Mouse (Mus musculus) CH12.LX (cell line): ENCODE results near the gene Ufd1. TPM values are rescaled to one million over a fixed set of nuclear protein-coding genes. Genes with fewer than 3 reads are reported as not detected.

Experiments used
- DNase-seq: peaks from one replicate; pipeline ENCODE4 v3.0.0-alpha.2; 2013; ENCODE audit errors: extremely low read depth
- H3K27ac ChIP-seq: 2 replicates; pipeline ENCODE4 v1.5.1; 2012; ENCODE audit warnings: low read depth, mild to moderate bottlenecking, control low read depth, moderate library complexity; ENCODE audit not compliant: insufficient read depth
- H3K27me3 ChIP-seq: replicated peaks from 2 replicates; pipeline ENCODE3; 2012; ENCODE audit warnings: inconsistent platforms
- H3K36me3 ChIP-seq, 2 experiments: replicated peaks in 1 of 2; 2 replicates each; pipeline versions ENCODE3 to v1.6.1; 2012; ENCODE audit warnings: inconsistent platforms in 1 of 2, low read length in 1 of 2, mild to moderate bottlenecking in 1 of 2, mixed read lengths in 1 of 2, moderate library complexity in 1 of 2; ENCODE audit not compliant: control insufficient read depth in 1 of 2, insufficient read depth in 1 of 2
- H3K4me1 ChIP-seq, 2 experiments: 2 replicates each; pipeline ENCODE4 v1.6.1; 2012; ENCODE audit warnings: inconsistent platforms in 1 of 2, moderate library complexity in 1 of 2; ENCODE audit not compliant: insufficient read depth in 2 of 2, control insufficient read depth in 1 of 2
- H3K4me2 ChIP-seq: 2 replicates; pipeline ENCODE4 v1.6.1; 2012; ENCODE audit warnings: low read depth, mild to moderate bottlenecking, control low read depth; ENCODE audit not compliant: poor library complexity, insufficient read depth, severe bottlenecking
- H3K4me3 ChIP-seq, 3 experiments: fragments of 150-350 bp in 1 of 3; sonication (generic) in 1 of 3; replicated peaks in 1 of 3; 2 replicates each; pipeline versions ENCODE3 to v1.5.1; 2011 to 2012; ENCODE audit warnings: low read depth in 2 of 3, low read length in 2 of 3, mild to moderate bottlenecking in 2 of 3, moderate library complexity in 2 of 3, control low read depth in 1 of 3, improper control_type of control experiment in 1 of 3, inconsistent platforms in 1 of 3, mixed read lengths in 1 of 3; ENCODE audit not compliant: poor library complexity in 1 of 3
- H3K79me2 ChIP-seq: replicated peaks from 2 replicates; pipeline ENCODE4 v1.6.1; 2012; ENCODE audit warnings: mild to moderate bottlenecking, moderate library complexity; ENCODE audit not compliant: control insufficient read depth, poor library complexity, insufficient read depth, severe bottlenecking; ENCODE audit errors: extremely low read depth
- H3K9ac ChIP-seq: 2 replicates; pipeline ENCODE4 v1.6.1; 2012; ENCODE audit warnings: low read depth, mild to moderate bottlenecking, control low read depth, moderate library complexity; ENCODE audit not compliant: insufficient read depth
- H3K9me3 ChIP-seq: replicated peaks from 2 replicates; pipeline ENCODE3; 2012; ENCODE audit warnings: low read length, inconsistent platforms, mixed read lengths
- CHD1 ChIP-seq: IDR thresholded peaks from 2 replicates; pipeline ENCODE4 v1.6.1; 2012; ENCODE audit warnings: low read depth, low read length, improper control_type of control experiment, inconsistent platforms
- CHD2 ChIP-seq: IDR thresholded peaks from 2 replicates; pipeline ENCODE4 v1.6.1; 2011; ENCODE audit warnings: low read length, improper control_type of control experiment
- E2F4 ChIP-seq: IDR thresholded peaks from 2 replicates; pipeline ENCODE4 v1.6.1; 2011; ENCODE audit warnings: low read depth, low read length, improper control_type of control experiment; ENCODE audit not compliant: insufficient replicate concordance
- EP300 ChIP-seq: IDR thresholded peaks from 2 replicates; pipeline ENCODE4 v1.6.1; 2011; ENCODE audit warnings: low read length, improper control_type of control experiment
- ETS1 ChIP-seq: conservative IDR thresholded peaks from 2 replicates; pipeline ENCODE4 v1.6.1; 2012; ENCODE audit warnings: low read depth, mild to moderate bottlenecking, inconsistent platforms, low read length, improper control_type of control experiment, moderate library complexity
- IRF4 ChIP-seq: IDR thresholded peaks from 2 replicates; pipeline ENCODE4 v1.6.1; 2014; ENCODE audit warnings: low read depth, mild to moderate bottlenecking, inconsistent platforms, low read length, improper control_type of control experiment
- JUN ChIP-seq: IDR thresholded peaks from 2 replicates; pipeline ENCODE4 v1.6.1; 2011; ENCODE audit warnings: low read depth, mild to moderate bottlenecking, low read length, improper control_type of control experiment, moderate library complexity; ENCODE audit not compliant: insufficient read depth
- JUND ChIP-seq: conservative IDR thresholded peaks from 2 replicates; pipeline ENCODE4 v1.6.1; 2011; ENCODE audit warnings: low read depth, low read length, improper control_type of control experiment
- KAT2A ChIP-seq: IDR thresholded peaks from 2 replicates; pipeline ENCODE4 v1.6.1; 2012; ENCODE audit warnings: low read length, improper control_type of control experiment, inconsistent platforms; ENCODE audit not compliant: insufficient replicate concordance
- MAFK ChIP-seq: IDR thresholded peaks from 2 replicates; pipeline ENCODE4 v1.6.1; 2011; ENCODE audit warnings: low read length, improper control_type of control experiment; ENCODE audit not compliant: insufficient replicate concordance
- MAZ ChIP-seq: IDR thresholded peaks from 2 replicates; pipeline ENCODE4 v1.6.1; 2012; ENCODE audit warnings: low read depth, mild to moderate bottlenecking, inconsistent platforms, low read length, improper control_type of control experiment, moderate library complexity
- MEF2A ChIP-seq: IDR thresholded peaks from 2 replicates; pipeline ENCODE4 v1.6.1; 2014; ENCODE audit warnings: low read depth, mild to moderate bottlenecking, inconsistent platforms, low read length, improper control_type of control experiment, borderline replicate concordance
- MXI1 ChIP-seq: IDR thresholded peaks from 2 replicates; pipeline ENCODE4 v1.6.1; 2011; ENCODE audit warnings: mild to moderate bottlenecking, low read depth, low read length, improper control_type of control experiment
- MYC ChIP-seq: IDR thresholded peaks from 2 replicates; pipeline ENCODE4 v1.6.1; 2011; ENCODE audit warnings: low read depth, mild to moderate bottlenecking, improper control_type of control experiment, low read length
- POLR2A ChIP-seq: IDR thresholded peaks from 2 replicates; pipeline ENCODE4 v1.6.1; 2011; ENCODE audit warnings: low read depth, mild to moderate bottlenecking, improper control_type of control experiment, low read length
- POLR2AphosphoS2 ChIP-seq: IDR thresholded peaks from 2 replicates; pipeline ENCODE4 v1.6.1; 2011; ENCODE audit warnings: low read depth, low read length, improper control_type of control experiment
- RAD21 ChIP-seq: IDR thresholded peaks from 2 replicates; pipeline ENCODE4 v1.6.1; 2011; ENCODE audit warnings: low read depth, mild to moderate bottlenecking, low read length, improper control_type of control experiment, moderate library complexity
- SIN3A ChIP-seq: IDR thresholded peaks from 2 replicates; pipeline ENCODE4 v1.6.1; 2012; ENCODE audit warnings: low read length, improper control_type of control experiment, inconsistent platforms
- SMC3 ChIP-seq: IDR thresholded peaks from 2 replicates; pipeline ENCODE4 v1.6.1; 2011; ENCODE audit warnings: low read depth, low read length, improper control_type of control experiment
- TCF12 ChIP-seq: IDR thresholded peaks from 2 replicates; pipeline ENCODE4 v1.6.1; 2014; ENCODE audit warnings: low read depth, mild to moderate bottlenecking, inconsistent platforms, low read length, improper control_type of control experiment
- UBTF ChIP-seq: IDR thresholded peaks from 2 replicates; pipeline ENCODE4 v1.6.1; 2012; ENCODE audit warnings: low read depth, mild to moderate bottlenecking, inconsistent platforms, low read length, improper control_type of control experiment, moderate library complexity
- USF1 ChIP-seq: IDR thresholded peaks from 2 replicates; pipeline ENCODE4 v1.6.1; 2014; ENCODE audit warnings: low read depth, mild to moderate bottlenecking, inconsistent platforms, low read length, improper control_type of control experiment
- USF2 ChIP-seq: conservative IDR thresholded peaks from 2 replicates; pipeline ENCODE4 v1.6.1; 2011; ENCODE audit warnings: low read depth, low read length, improper control_type of control experiment
- ZMIZ1 ChIP-seq: IDR thresholded peaks from 2 replicates; pipeline ENCODE4 v1.6.1; 2012; ENCODE audit warnings: low read depth, mild to moderate bottlenecking, inconsistent platforms, low read length, improper control_type of control experiment
- ZNF384 ChIP-seq: IDR thresholded peaks from 2 replicates; pipeline ENCODE4 v1.6.1; 2012; ENCODE audit warnings: low read depth, low read length, improper control_type of control experiment, inconsistent platforms
- dilution Hi-C: fragments of 300-500 bp; cut with MboI; formaldehyde crosslinking; loops from 2 replicates; pipeline ENCODE4 v1.14.3; 2020; ENCODE audit warnings: low sequenced_read_pairs; ENCODE audit not compliant: extremely low pct_unique_long_range_greater_than_20kb, extremely low pct_ligation_motif_present
- in situ Hi-C: fragments of 300-500 bp; cut with MboI; formaldehyde crosslinking; loops from 3 replicates; pipeline ENCODE4 v1.14.3; 2019; ENCODE audit warnings: low sequenced_read_pairs, low pct_ligation_motif_present, low pct_unique_long_range_greater_than_20kb, mixed read lengths
- polyA plus RNA-seq: library from polyadenylated mRNA; unstranded; fragments of >175 nt; gene quantifications from 2 replicates; pipeline ENCODE4 v1.2.1, GENCODE M21; 2012; ENCODE audit warnings: low read depth; ENCODE audit not compliant: insufficient read length
- total RNA-seq, 2 experiments: library from RNA; depleted of rRNA; stranded (reverse); fragments of 300-350 nt in 1 of 2; fragments of >200 nt in 1 of 2; gene quantifications; 2 replicates each; pipeline ENCODE4 v1.2.3; 2012 to 2014

Gene Ufd1
- total and polyA plus RNA-seq, 3 experiments = 43.6 to 80.8 (median 62.6) TPM

DNA sequence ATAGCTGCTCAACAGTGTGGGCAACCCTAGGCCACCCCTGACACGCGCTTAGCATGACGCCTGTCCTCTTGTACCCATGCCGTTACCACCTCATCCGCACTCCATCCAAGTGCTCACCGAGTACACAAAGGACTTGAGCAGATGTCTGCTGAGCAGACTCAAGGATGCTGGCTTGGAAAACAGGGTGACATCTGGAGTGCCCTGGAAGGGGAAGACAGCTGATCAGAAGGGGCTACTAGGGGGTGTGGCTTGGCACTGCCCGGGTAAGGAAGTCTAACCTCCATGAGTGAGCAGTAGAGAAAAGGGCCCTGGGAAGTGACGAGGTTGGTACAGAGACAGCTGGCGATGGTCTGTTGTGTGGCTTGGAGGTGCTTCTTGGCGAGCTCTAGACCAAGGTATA lies 24.9 kb upstream of the Ufd1 start:
- Histone ChIP-seq H3K79me2 (no peaks in the 10 kb centered on the region), H3K4me1 (peaks cover 0 to 4% of the 10 kb centered on the region in 2 experiments; a peak in 1 of 4 replicates), H3K27ac (no peak overlapping the region), H3K9ac (no peak overlapping the region), H3K9me3 (no peaks in the 10 kb centered on the region), H3K36me3 (peaks cover 80 to 95% of the 10 kb centered on the region in 2 experiments), H3K27me3 (no peaks in the 10 kb centered on the region), H3K4me2 (no peak overlapping the region), H3K4me3 (no peak overlapping the region)
- dilution Hi-C loops (no loop called here), in situ Hi-C loops (no loop called here)
- no peak for DNase-seq
- TF ChIP-seq EP300 (no peak), MAZ (no peak), USF1 (no peak), RAD21 (no peak), JUND (no peak), POLR2A (no peak), MEF2A (no peak), CHD1 (no peak), TCF12 (no peak), SIN3A (no peak), SMC3 (no peak), ZNF384 (no peak), JUN (no peak), UBTF (no peak), KAT2A (no peak), MXI1 (no peak)

DNA sequence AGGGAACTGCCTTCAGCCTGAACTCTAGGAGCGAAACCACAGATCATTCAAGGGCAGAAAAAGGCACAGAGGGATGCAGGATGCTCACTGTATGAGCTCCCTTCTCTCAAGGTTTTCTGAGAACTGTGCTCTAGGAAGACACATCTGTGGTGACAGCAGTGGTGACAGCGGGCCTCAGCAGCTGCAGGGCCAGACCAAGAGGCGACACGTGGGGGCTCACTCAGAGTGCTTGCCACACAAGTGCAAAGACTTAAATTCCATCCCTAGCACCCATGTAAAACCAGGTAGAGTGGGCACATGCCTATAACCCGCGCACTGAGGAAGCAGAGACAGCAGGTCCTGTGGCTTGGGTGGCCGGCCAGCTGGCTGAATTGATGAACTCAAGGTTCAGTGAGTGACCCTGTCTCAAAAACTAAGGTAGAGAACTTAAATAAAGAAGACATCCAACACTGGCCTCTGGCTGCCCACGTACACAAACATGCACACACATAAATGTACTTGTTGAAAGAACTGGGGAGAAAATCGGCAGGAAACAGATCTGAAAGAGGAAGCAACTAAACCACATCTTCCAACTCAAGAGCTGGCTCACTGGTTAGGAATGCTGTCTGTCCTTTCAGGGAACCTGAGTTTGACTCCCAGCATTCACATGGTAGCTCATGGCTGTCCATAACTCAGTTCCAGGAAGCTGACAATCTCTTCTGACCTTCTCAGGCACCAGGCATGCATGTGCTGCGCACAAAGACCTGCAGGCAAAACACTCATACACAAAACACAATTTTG lies 22.8 kb upstream of the Ufd1 start:
- DNase-seq = no peak
- TF ChIP-seq MAFK (no peak), E2F4 (no peak), ZMIZ1 (no peak), UBTF (no peak), POLR2AphosphoS2 (no peak), POLR2A (no peak), ETS1 (no peak), KAT2A (no peak), MXI1 (no peak), RAD21 (no peak), CHD2 (no peak), SIN3A (no peak), ZNF384 (no peak), MYC (no peak), IRF4 (no peak), USF2 (no peak)
- no peaks in the 10 kb centered on the region for H3K27me3 ChIP-seq
- no peak overlapping the region for H3K4me3 ChIP-seq
- no peak overlapping the region for H3K4me2 ChIP-seq
- H3K4me1 ChIP-seq = peaks cover 0 to 4% of the 10 kb centered on the region in 2 experiments; a peak in 1 of 4 replicates
- dilution Hi-C loops = no loop called here
- no peaks in the 10 kb centered on the region for H3K79me2 ChIP-seq
- H3K36me3 ChIP-seq = peaks cover 79 to 96% of the 10 kb centered on the region in 2 experiments
- no peaks in the 10 kb centered on the region for H3K9me3 ChIP-seq
- no peak overlapping the region for H3K9ac ChIP-seq
- in situ Hi-C loops = no loop called here
- no peak overlapping the region for H3K27ac ChIP-seq
